Mouse (Mus musculus) kidney, adult 2 months (tissue): ENCODE measurements around the gene Gm19426. TPM values are rescaled to one million over a fixed set of nuclear protein-coding genes. Genes with fewer than 3 reads are reported as not detected.

ENCODE experiments used
- DNase-seq: peaks from one replicate; pipeline ENCODE4 v3.0.0; 2021
- H3K27ac ChIP-seq: fragments of 200-500 bp; 2 replicates; pipeline ENCODE4 v1.5.1; 2012; ENCODE audit warnings: low read depth, low read length, control low read depth, inconsistent platforms; ENCODE audit not compliant: insufficient read depth
- H3K27me3 ChIP-seq: fragments of 200-500 bp; replicated peaks from 2 replicates; pipeline ENCODE4 v1.6.1; 2012; ENCODE audit warnings: mild to moderate bottlenecking, moderate library complexity, low read length, inconsistent platforms; ENCODE audit not compliant: control insufficient read depth, insufficient read depth
- H3K36me3 ChIP-seq: fragments of 200-500 bp; 2 replicates; pipeline ENCODE4 v1.6.1; 2012; ENCODE audit warnings: mild to moderate bottlenecking, moderate library complexity, low read length, inconsistent platforms; ENCODE audit not compliant: control insufficient read depth, insufficient read depth
- H3K4me1 ChIP-seq: fragments of 200-500 bp; 2 replicates; pipeline ENCODE4 v1.6.1; 2011; ENCODE audit warnings: low read length; ENCODE audit not compliant: control insufficient read depth, insufficient read depth
- H3K4me3 ChIP-seq: fragments of 200-500 bp; 2 replicates; pipeline ENCODE4 v1.5.1; 2011; ENCODE audit warnings: mild to moderate bottlenecking, low read depth, low read length, control low read depth; ENCODE audit not compliant: insufficient read depth
- CTCF ChIP-seq: fragments of 200-500 bp; conservative IDR thresholded peaks from 2 replicates; pipeline ENCODE4 v1.5.1; 2011; ENCODE audit warnings: low read depth, mild to moderate bottlenecking, control low read depth, low read length, moderate library complexity, mixed read lengths; ENCODE audit not compliant: insufficient read depth, insufficient read length
- POLR2A ChIP-seq: fragments of 200-500 bp; IDR thresholded peaks from one replicate; pipeline ENCODE4 v1.6.1; 2011; ENCODE audit warnings: low read depth, low read length, control low read depth
- WGBS: fragments of 180-500 bp; shearing (Covaris S2); methylation state at CpG from one replicate; pipeline ENCODE4 v1.1.7; 2018; 5-methylcytosine and 5-hydroxymethylcytosine counted together
- polyA plus RNA-seq: library from polyadenylated mRNA; depleted of rRNA; stranded (reverse); fragments of >200 nt; gene quantifications from 2 replicates; pipeline ENCODE4 v1.2.3, GENCODE M21; 2012

Gene Gm19426
- polyA plus RNA-seq, 1 experiment, result 2.0 TPM

- Histone ChIP-seq H3K4me1 (peaks cover 4% of the 10 kb centered on the region; the same call in 1 of the 2 replicates), H3K27me3 (no peaks in the 10 kb centered on the region), H3K27ac (peak overlapping the region; percentile 93), H3K36me3 (no peaks in the 10 kb centered on the region; the same call in 1 of the 2 replicates), H3K4me3 (peak overlapping the region; percentile 76; the same call in 1 of the 2 replicates)
- 24% methylated on average over 9 of the region's 9 CpGs for WGBS
- DNase-seq, result no peak
- TF ChIP-seq CTCF (no peak), POLR2A (no peak)
Observed at GRCm38 (mm10) chr2:84716423-84717355, 26.8 kb downstream of the Gm19426 start.

GRCm38 (mm10) chr2:84715562-84716361 is 27.7 kb downstream of the Gm19426 start:
- peak overlapping the region; percentile 76 for H3K4me3 ChIP-seq
- TF ChIP-seq CTCF (no peak), POLR2A (no peak)
- no peaks in the 10 kb centered on the region for H3K27me3 ChIP-seq
- peak; percentile 97 for DNase-seq
- peaks cover 4% of the 10 kb centered on the region; the same call in 1 of the 2 replicates for H3K4me1 ChIP-seq
- peak overlapping the region; percentile 93 for H3K27ac ChIP-seq
- WGBS, result under 1% methylated on average over 33 of the region's 33 CpGs
- H3K36me3 ChIP-seq, result peaks cover 1% of the 10 kb centered on the region; the same call in 1 of the 2 replicates

- peaks cover 4% of the 10 kb centered on the region; the same call in 1 of the 2 replicates for H3K4me1 ChIP-seq
- TF ChIP-seq POLR2A (peak; percentile 93), CTCF (no peak)
- no peaks in the 10 kb centered on the region for H3K27me3 ChIP-seq
- peak within 1 kb of the TSS; percentile 95 for H3K4me3 ChIP-seq
- under 1% methylated on average over 105 of the region's 107 CpGs for WGBS
- H3K27ac ChIP-seq, result peak within 1 kb of the TSS; percentile 93
- DNase-seq, result peak; percentile 99
- H3K36me3 ChIP-seq, result peaks cover 5% of the 10 kb centered on the region
Observed at GRCm38 (mm10) chr2:84714811-84715561, 28.5 kb downstream of the Gm19426 start, which contains the start of gene Zdhhc5. Zdhhc5 (minus strand) TSS chr2:84715180.

- under 1% methylated on average over 26 of the region's 26 CpGs for WGBS
- Histone ChIP-seq H3K4me3 (peak overlapping the region; percentile 95), H3K27ac (peak overlapping the region; percentile 91), H3K27me3 (no peaks in the 10 kb centered on the region), H3K36me3 (peaks cover 8% of the 10 kb centered on the region), H3K4me1 (peaks cover 4% of the 10 kb centered on the region; the same call in 1 of the 2 replicates)
- TF ChIP-seq CTCF (no peak), POLR2A (no peak)
- DNase-seq, result no peak
Observed at GRCm38 (mm10) chr2:84714422-84714810, 29.0 kb downstream of the Gm19426 start.

- TF ChIP-seq POLR2A (no peak), CTCF (no peak)
- Histone ChIP-seq H3K36me3 (peaks cover 8% of the 10 kb centered on the region), H3K4me3 (no peak overlapping the region), H3K27me3 (no peaks in the 10 kb centered on the region), H3K4me1 (peaks cover 11% of the 10 kb centered on the region; the same call in 1 of the 2 replicates), H3K27ac (no peak overlapping the region)
- 80% methylated on average over 2 of the region's 2 CpGs for WGBS
- DNase-seq, result no peak
Observed at GRCm38 (mm10) chr2:84711898-84712297, 31.6 kb downstream of the Gm19426 start.

GRCm38 (mm10) chr2:84707523-84707922 is 35.9 kb downstream of the Gm19426 start:
- WGBS, result 55% methylated on average over 1 of the region's 1 CpGs
- H3K4me1 ChIP-seq, result peaks cover 7% of the 10 kb centered on the region; the same call in 1 of the 2 replicates
- no peak for DNase-seq
- H3K36me3 ChIP-seq, result peaks cover 8% of the 10 kb centered on the region
- TF ChIP-seq CTCF (no peak), POLR2A (no peak)
- no peak overlapping the region for H3K27ac ChIP-seq
- no peaks in the 10 kb centered on the region for H3K27me3 ChIP-seq
- no peak overlapping the region for H3K4me3 ChIP-seq
